Mouse (Mus musculus): Measurements from ENCODE around the gene Kirrel.
A peak's percentile ranks its signal among the peaks of the same experiment; 100 is the strongest.
"Not testable (repeated sequence)": the region's sequence is repeated elsewhere in the genome, so short reads cannot be mapped to it uniquely, and the experiment has no call there.

The Kirrel gene

GRCm38 (mm10) chr3:87131694-87132347, 42.7 kb downstream of the Kirrel start:
- DNase-seq = no peak

DNA sequence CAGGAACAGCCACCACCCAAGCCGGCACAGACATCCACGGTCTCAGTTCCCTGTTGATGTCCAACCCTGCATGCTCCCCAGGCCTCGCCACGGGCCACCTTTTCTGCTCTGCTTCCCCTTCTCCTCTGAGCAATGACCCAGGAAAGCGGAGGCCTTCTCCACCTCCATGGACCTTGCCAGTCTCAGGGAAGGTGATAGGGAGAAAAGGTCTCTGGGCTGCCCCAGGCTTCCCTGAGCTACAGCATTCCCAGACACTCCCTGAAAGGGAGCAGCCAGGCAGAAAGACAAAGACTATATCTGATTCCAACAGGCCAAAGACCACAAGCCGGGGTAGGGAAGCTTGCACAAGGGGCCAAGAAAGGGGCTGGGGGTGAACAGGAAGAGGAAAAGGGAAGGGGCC, 43.6 kb downstream of the Kirrel start:
- DNase-seq = no peak

DNA sequence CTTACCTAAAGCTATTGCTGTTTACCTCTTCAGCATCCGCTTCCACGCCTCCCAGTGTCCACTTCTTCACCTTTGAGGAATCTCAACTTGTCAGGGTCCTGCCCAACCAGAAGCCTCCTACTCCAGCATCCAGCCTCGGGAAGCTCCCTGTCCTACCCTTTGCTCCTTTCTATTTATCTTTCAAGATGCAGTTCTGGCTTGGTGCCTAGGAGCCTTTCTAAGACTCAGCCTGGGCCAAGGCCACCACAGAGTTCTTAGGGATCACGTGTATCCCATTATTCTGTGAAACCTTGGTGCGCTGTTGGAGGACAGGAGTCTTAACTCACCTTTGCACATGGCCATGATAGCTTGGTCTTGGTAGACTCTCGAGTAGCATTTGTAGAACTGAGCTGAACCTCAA, 50.8 kb downstream of the Kirrel start:
- peak; percentile 24 to 40 for DNase-seq

GRCm38 (mm10) chr3:87118214-87118613, 56.3 kb downstream of the Kirrel start:
- DNase-seq = no peak

GRCm38 (mm10) chr3:87117632-87118031, 56.9 kb downstream of the Kirrel start:
- DNase-seq = peak in 1 of 2 experiments; percentile 36

- DNase-seq = no peak
Observed at GRCm38 (mm10) chr3:87115726-87116540, 58.6 kb downstream of the Kirrel start.

GRCm38 (mm10) chr3:87115271-87115670, 59.3 kb downstream of the Kirrel start:
- no peak for DNase-seq

DNA sequence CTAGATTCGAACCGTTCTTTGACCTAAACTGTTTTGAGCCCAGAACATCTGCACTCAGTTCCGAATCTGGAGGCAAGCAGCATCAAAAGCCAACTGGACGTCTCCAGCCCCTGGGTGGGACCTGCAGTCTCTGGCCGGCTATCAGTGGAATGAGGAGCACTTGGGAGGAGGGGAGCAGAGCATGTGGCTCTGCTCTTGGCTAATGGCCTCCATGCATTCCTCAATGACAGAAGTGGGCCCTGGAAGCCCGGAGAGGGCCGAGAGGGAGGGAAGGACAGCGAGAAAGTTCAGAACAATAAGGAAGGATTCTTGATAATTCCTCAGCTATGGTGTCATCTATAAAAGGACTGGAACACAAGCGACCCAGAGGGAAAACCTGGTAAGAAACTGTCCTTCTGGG, 59.7 kb downstream of the Kirrel start:
- DNase-seq = peak; percentile 29 to 60

- not testable (repeated sequence) for DNase-seq
Observed at GRCm38 (mm10) chr3:87113881-87114280, 60.7 kb downstream of the Kirrel start.

GRCm38 (mm10) chr3:87112264-87112663, 62.3 kb downstream of the Kirrel start:
- no peak for DNase-seq

DNA sequence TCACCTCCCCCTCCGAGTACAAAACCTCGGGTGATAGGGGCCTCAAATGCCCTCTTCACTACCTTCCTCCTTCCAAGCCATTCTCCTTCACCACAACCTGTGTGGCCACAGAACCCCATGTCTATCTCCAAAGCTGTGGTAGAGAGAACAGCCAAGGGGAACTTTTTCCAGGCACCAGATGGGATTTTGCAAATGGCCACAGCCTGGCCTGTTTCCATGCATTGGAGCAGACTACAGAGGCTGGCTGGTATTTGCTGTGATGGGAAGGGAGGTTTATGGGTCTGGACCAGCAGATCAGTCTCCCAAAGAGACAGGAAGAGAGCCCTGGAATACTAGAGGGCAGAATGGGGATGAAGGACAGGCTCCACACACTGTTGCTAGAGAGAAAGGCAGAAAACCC, 69.7 kb downstream of the Kirrel start:
- DNase-seq = no peak

GRCm38 (mm10) chr3:87102346-87102745, 72.2 kb downstream of the Kirrel start:
- no peak for DNase-seq

- DNase-seq = no peak
Observed at GRCm38 (mm10) chr3:87100911-87101310, 73.6 kb downstream of the Kirrel start.

- DNase-seq = no peak
Observed at GRCm38 (mm10) chr3:87097969-87098946, 76.3 kb downstream of the Kirrel start.

DNA sequence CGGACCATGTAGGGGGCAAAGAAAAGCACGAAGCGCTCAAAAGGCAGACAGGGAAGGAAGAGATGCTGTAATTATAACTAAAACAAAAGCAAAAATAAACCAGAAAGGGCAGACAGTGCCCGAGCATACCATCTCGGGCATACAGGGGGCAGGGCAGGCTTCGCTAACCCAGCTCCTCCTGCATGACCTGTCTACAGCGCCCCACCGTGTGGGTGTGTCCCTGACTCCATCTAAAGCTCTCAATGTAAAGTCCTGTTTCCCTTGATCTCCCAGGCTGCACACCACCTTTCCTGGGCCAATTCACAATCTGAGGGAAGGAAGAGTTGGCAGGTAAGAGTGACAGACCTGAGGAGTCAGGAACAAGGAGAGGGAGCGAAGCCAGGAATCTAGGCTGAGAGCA, 77.3 kb downstream of the Kirrel start:
- DNase-seq = no peak

DNA sequence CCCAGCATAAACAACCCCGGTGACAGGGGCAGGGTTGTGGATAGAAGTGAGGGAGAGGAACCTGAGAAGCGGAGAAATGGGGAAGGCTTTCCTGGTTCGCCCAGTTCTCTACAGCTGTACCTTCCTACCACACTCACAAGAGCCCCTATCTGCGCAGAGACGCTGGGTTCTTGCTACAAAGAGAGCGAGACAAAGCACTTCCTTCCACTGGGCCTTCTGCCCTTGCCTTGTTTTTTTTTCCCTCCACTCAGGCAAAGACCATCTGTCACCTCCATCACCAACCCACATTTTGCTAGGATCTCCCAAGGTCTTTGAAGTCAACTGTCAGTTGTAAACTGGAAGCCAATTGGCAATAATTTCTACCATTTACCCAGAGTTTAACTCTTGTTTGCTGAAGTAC, 80.8 kb downstream of the Kirrel start:
- no peak for DNase-seq

- peak; percentile 66 to 70 for DNase-seq
Observed at GRCm38 (mm10) chr3:87089694-87090565, 84.6 kb downstream of the Kirrel start.

DNA sequence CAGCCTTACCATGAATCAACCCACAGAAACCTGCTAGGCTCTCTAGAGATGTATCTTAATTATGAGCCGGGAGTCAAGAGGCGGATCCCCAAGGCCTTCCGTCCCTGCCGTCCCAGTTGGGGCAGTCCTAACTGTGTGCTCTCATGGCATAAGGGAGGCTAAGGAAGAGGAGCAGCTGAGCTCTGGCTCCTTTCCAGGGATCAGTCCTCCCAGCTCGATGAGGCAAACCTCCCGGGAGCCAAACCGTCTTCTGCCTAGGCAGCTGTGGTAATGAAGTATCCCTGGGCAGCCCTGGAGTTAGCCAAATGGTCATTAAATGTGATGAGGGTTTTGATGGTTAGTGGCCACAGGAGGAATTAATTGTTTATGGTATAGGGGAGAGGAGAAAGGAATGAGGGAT, 87.4 kb downstream of the Kirrel start:
- peak in 1 of 2 experiments; percentile 20 for DNase-seq

GRCm38 (mm10) chr3:87082235-87082634, 92.3 kb downstream of the Kirrel start:
- DNase-seq = peak; percentile 16 to 74

GRCm38 (mm10) chr3:87079751-87080150, 94.8 kb downstream of the Kirrel start:
- DNase-seq = no peak

DNA sequence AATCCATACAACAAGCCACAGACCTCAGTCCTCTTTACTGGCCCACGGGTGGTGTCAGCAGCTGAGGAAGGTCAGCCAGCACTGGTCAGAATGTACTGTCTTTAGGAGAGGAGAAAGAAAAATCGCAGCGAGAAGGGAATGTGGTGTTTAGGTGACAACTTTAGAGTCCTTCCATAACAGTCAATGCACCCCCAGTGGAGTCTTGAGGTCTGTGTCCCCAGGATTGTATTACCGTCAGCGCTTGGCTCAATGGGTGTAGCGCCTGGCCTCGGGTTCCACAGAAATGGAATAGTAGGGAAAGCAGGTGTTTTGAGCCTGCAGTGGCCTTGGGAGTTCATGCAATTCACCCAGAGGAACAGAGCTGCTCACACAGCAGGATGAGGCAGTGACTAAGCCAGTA, 95.2 kb downstream of the Kirrel start:
- no peak for DNase-seq

GRCm38 (mm10) chr3:87077681-87078080, 96.9 kb downstream of the Kirrel start:
- no peak for DNase-seq

Data from kidney, postnatal 36 days (tissue).